Mouse (Mus musculus) natural killer cell, adult 2 months (primary cell): ENCODE data around the gene Zfp981.
"Not testable (repeated sequence)": the region's sequence is repeated elsewhere in the genome, so short reads cannot be mapped to it uniquely, and the experiment has no call there.

Experiments
- DNase-seq, 2 experiments: peaks; one replicate each; pipeline ENCODE4 v3.0.0; 2022; ENCODE audit warnings: low spot score in 2 of 2

The Zfp981 gene

GRCm38 (mm10) chr4:146485183-146485939, 16.5 kb upstream of the Zfp981 start:
- not testable (repeated sequence) for DNase-seq

GRCm38 (mm10) chr4:146486753-146487152, 15.1 kb upstream of the Zfp981 start:
- DNase-seq: not testable (repeated sequence)

GRCm38 (mm10) chr4:146489196-146489595, 12.6 kb upstream of the Zfp981 start:
- DNase-seq: not testable (repeated sequence)

GRCm38 (mm10) chr4:146491993-146492392, 9.8 kb upstream of the Zfp981 start:
- not testable (repeated sequence) for DNase-seq

GRCm38 (mm10) chr4:146492439-146492838, 9.4 kb upstream of the Zfp981 start:
- DNase-seq: no peak

- no peak for DNase-seq
These were observed 9.0 kb upstream of the Zfp981 start for GRCm38 (mm10) chr4:146492851-146493250.

GRCm38 (mm10) chr4:146493319-146493907, 8.4 kb upstream of the Zfp981 start:
- DNase-seq: not testable (repeated sequence)

- DNase-seq: no peak
These were observed 6.8 kb upstream of the Zfp981 start for GRCm38 (mm10) chr4:146494980-146495379.

- not testable (repeated sequence) for DNase-seq
These were observed 4.0 kb upstream of the Zfp981 start for GRCm38 (mm10) chr4:146497695-146498275.

GRCm38 (mm10) chr4:146509029-146509428, 7.2 kb downstream of the Zfp981 start:
- DNase-seq: not testable (repeated sequence)

- not testable (repeated sequence) for DNase-seq
These were observed 10.0 kb downstream of the Zfp981 start for GRCm38 (mm10) chr4:146511871-146512270.

GRCm38 (mm10) chr4:146516474-146516873, 14.6 kb downstream of the Zfp981 start:
- DNase-seq: no peak

GRCm38 (mm10) chr4:146517150-146517549, 15.3 kb downstream of the Zfp981 start:
- not testable (repeated sequence) for DNase-seq

GRCm38 (mm10) chr4:146520723-146521122, 18.9 kb downstream of the Zfp981 start:
- DNase-seq: no peak

- no peak for DNase-seq
These were observed 32.7 kb downstream of the Zfp981 start for GRCm38 (mm10) chr4:146534574-146534973.

- DNase-seq: no peak
These were observed 34.1 kb downstream of the Zfp981 start for GRCm38 (mm10) chr4:146535883-146536282.

- not testable (repeated sequence) for DNase-seq
These were observed 78.4 kb downstream of the Zfp981 start for GRCm38 (mm10) chr4:146579905-146580873.
